Mouse (Mus musculus): ENCODE measurements around the gene Smpdl3a. TPM values are rescaled to one million over a fixed set of nuclear protein-coding genes. Genes with fewer than 3 reads are reported as not detected.

Smpdl3a gene
- polyA plus RNA-seq, 1 experiment from 2014 or later = 15.2 TPM

- no peaks in the 10 kb centered on the region for H3K27me3 ChIP-seq
- no peak overlapping the region for H3K4me2 ChIP-seq
- no peaks in the 10 kb centered on the region for H3K36me3 ChIP-seq
- no peaks in the 10 kb centered on the region for H3K9me3 ChIP-seq (replicated peaks)
- 47% methylated on average over 3 of the region's 3 CpGs for WGBS (ENCODE audit: insufficient replicate concordance)
- DNase-seq = no peak
- no peaks in the 10 kb centered on the region for H3K4me1 ChIP-seq (replicated peaks)
- no peak overlapping the region for H3K9ac ChIP-seq
- H3K4me3 ChIP-seq (replicated peaks) = no peak overlapping the region
- H3K27ac ChIP-seq = no peak overlapping the region
- no peak for ATAC-seq (ENCODE audit: low read depth)
These were observed 28.3 kb downstream of the Smpdl3a start for GRCm38 (mm10) chr10:57822473-57822872.

GRCm38 (mm10) chr10:57828649-57829048 lies 34.5 kb downstream of the Smpdl3a start:
- DNase-seq (no peak), ATAC-seq (ENCODE audit: low read depth) (no peak)
- H3K4me1 ChIP-seq (replicated peaks) = no peaks in the 10 kb centered on the region
- H3K4me3 ChIP-seq (replicated peaks) = no peak overlapping the region
- H3K9ac ChIP-seq = no peak overlapping the region
- H3K4me2 ChIP-seq = no peak overlapping the region
- H3K27me3 ChIP-seq = no peaks in the 10 kb centered on the region
- no peaks in the 10 kb centered on the region for H3K36me3 ChIP-seq
- no peaks in the 10 kb centered on the region for H3K9me3 ChIP-seq (replicated peaks)
- 58% methylated on average over 5 of the region's 5 CpGs for WGBS (ENCODE audit: insufficient replicate concordance)
- no peak overlapping the region for H3K27ac ChIP-seq

- DNase-seq = no peak
- no peaks in the 10 kb centered on the region for H3K9me3 ChIP-seq (replicated peaks)
- H3K4me3 ChIP-seq (replicated peaks) = no peak overlapping the region
- ATAC-seq (ENCODE audit: low read depth) = no peak
- 68% methylated on average over 3 of the region's 3 CpGs for WGBS (ENCODE audit: insufficient replicate concordance)
- no peaks in the 10 kb centered on the region for H3K27me3 ChIP-seq
- H3K9ac ChIP-seq = no peak overlapping the region
- no peak overlapping the region for H3K4me2 ChIP-seq
- H3K4me1 ChIP-seq (replicated peaks) = no peaks in the 10 kb centered on the region
- H3K27ac ChIP-seq = no peak overlapping the region
- no peaks in the 10 kb centered on the region for H3K36me3 ChIP-seq
These were observed 35.5 kb downstream of the Smpdl3a start for GRCm38 (mm10) chr10:57829621-57830020.

GRCm38 (mm10) chr10:57835094-57835493 lies 41.0 kb downstream of the Smpdl3a start:
- no peak overlapping the region for H3K9ac ChIP-seq
- WGBS (ENCODE audit: insufficient replicate concordance) = 68% methylated on average over 1 of the region's 1 CpGs
- DNase-seq (no peak), ATAC-seq (ENCODE audit: low read depth) (no peak)
- H3K27me3 ChIP-seq = no peaks in the 10 kb centered on the region
- H3K36me3 ChIP-seq = no peaks in the 10 kb centered on the region
- H3K4me2 ChIP-seq = no peak overlapping the region
- no peaks in the 10 kb centered on the region for H3K9me3 ChIP-seq (replicated peaks)
- no peak overlapping the region for H3K27ac ChIP-seq
- H3K4me3 ChIP-seq (replicated peaks) = no peak overlapping the region
- H3K4me1 ChIP-seq (replicated peaks) = no peaks in the 10 kb centered on the region

- Histone ChIP-seq H3K4me2 (no peak overlapping the region), H3K27me3 (no peaks in the 10 kb centered on the region), H3K4me3 (replicated peaks) (no peak overlapping the region), H3K9me3 (replicated peaks) (no peaks in the 10 kb centered on the region), H3K27ac (no peak overlapping the region), H3K9ac (no peak overlapping the region), H3K36me3 (no peaks in the 10 kb centered on the region), H3K4me1 (replicated peaks) (no peaks in the 10 kb centered on the region)
- DNase-seq = no peak
- no peak for ATAC-seq (ENCODE audit: low read depth)
These were observed 41.8 kb downstream of the Smpdl3a start for GRCm38 (mm10) chr10:57835982-57836381.

- Histone ChIP-seq H3K36me3 (no peaks in the 10 kb centered on the region), H3K9ac (no peak overlapping the region), H3K9me3 (replicated peaks) (no peaks in the 10 kb centered on the region), H3K4me2 (no peak overlapping the region), H3K4me1 (replicated peaks) (no peaks in the 10 kb centered on the region), H3K4me3 (replicated peaks) (no peak overlapping the region), H3K27me3 (no peaks in the 10 kb centered on the region), H3K27ac (no peak overlapping the region)
- ATAC-seq (ENCODE audit: low read depth) = no peak
- WGBS (ENCODE audit: insufficient replicate concordance) = 33% methylated on average over 8 of the region's 8 CpGs
- peak; percentile 5 for DNase-seq
These were observed 47.7 kb downstream of the Smpdl3a start for GRCm38 (mm10) chr10:57841638-57842509.

- Histone ChIP-seq H3K4me2 (no peak overlapping the region), H3K4me1 (replicated peaks) (no peaks in the 10 kb centered on the region), H3K27me3 (no peaks in the 10 kb centered on the region), H3K9me3 (replicated peaks) (no peaks in the 10 kb centered on the region), H3K9ac (no peak overlapping the region), H3K36me3 (no peaks in the 10 kb centered on the region), H3K27ac (no peak overlapping the region), H3K4me3 (replicated peaks) (no peak overlapping the region)
- WGBS (ENCODE audit: insufficient replicate concordance) = 43% methylated on average over 5 of the region's 6 CpGs
- DNase-seq (no peak), ATAC-seq (ENCODE audit: low read depth) (no peak)
These were observed 54.0 kb downstream of the Smpdl3a start for GRCm38 (mm10) chr10:57847916-57848682.

Other genes with a start within 250 kb of the Smpdl3a start
- 1.6 and 1.8 TPM in 2 replicates for gene Pkib, start 162.4 kb upstream of the Smpdl3a start, polyA plus RNA-seq (2015; fragmentation: Nextera tagmentation; extraction: Ambion mirVana)
- 2.1 and 2.2 TPM in 2 replicates for gene Fabp7, start 9.5 kb upstream of the Smpdl3a start, polyA plus RNA-seq (2015; fragmentation: Nextera tagmentation; extraction: Ambion mirVana)

All from liver, embryonic 13.5 days (tissue).